Mouse (Mus musculus): ENCODE measurements around the gene Rab30.

The Rab30 gene

DNA sequence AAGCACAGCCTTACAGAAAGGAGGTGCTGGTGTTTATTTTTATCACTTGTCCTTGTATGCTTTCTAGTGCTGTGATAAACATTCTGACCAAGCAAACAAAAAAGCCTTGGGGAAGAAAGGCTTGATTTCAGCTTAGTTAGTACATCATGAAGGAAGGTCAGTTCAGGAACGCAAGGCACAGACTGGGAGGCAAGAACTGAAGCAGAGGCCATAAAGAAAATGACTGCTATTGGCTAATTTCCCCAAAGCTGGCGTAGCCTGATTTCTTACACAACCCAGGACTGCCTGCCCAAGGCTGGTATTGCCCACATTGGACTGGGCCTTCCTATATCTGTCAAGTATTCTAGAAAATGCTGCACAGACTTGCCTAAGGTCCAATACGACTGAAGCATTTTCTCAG lies 106.8 kb downstream of the Rab30 start:
- no peak for DNase-seq (ENCODE audit: low read depth)

DNA sequence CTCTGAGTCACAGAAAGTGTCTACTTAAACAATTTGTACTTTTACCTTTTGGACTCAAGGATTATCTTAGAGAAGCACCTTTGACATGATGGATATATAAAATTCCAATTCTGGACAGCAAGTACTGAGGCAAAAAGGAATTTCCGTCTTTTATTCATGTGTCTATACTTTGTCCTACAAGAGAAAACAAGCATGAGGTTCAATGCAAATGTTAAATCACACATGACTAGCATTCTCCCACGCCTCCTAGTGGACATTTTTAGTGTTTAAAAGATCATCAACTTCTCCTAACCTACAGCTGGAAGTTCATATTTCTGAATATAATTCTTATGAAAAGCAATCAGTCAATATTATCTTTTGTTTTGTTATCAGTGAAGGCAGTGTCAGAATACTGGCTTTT lies 125.1 kb downstream of the Rab30 start:
- DNase-seq (ENCODE audit: low read depth), result peak; percentile 71

DNA sequence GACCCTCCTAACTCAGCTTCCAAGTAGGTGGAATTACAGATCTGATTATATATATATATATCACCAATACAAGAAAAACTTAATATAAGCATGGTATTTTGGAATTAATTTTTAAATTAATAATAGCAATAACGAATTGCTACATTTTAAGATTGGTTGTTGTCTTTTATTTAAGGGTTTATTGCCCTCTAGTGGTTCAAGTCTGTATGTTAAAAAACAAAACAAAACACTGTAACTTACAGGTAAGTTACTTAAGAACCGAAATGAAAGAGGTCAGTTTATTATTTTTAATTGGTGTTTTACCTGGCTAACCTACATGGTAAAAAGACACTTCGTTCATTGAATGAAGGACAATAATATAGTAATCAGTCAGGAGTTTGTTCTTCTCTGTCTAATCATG lies 128.8 kb downstream of the Rab30 start:
- peak; percentile 64 for DNase-seq (ENCODE audit: low read depth)

DNA sequence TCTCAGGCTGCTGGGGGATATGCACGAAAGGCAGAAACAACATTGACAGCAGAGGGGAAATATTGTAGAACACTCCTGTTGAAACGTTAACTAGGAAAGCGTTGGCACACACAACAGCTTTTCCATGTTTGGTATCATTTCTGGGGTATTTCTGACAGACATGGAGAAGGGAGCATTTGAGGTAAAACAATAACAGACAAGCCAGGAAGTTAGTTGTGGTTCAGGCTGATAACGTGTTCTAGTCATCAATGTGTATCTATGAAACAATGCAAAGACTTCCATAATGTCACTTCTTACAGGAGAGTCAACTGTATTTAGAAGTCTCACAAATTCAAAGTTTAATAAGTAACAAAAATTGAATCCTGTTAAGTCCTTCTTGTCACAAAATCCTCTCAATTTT lies 130.2 kb downstream of the Rab30 start:
- no peak for DNase-seq (ENCODE audit: low read depth)

GRCm38 (mm10) chr7:92874116-92874675 lies 132.8 kb downstream of the Rab30 start, which contains the start of the genes Ddias and Prcp:
Gene Ddias (minus strand): TSS chr7:92874247.
Gene Prcp (plus strand): TSS chr7:92874470.
- DNase-seq (ENCODE audit: low read depth), result peak; percentile 97

GRCm38 (mm10) chr7:92874761-92875408 lies 133.5 kb downstream of the Rab30 start:
- peak; percentile 98 for DNase-seq (ENCODE audit: low read depth)

DNA sequence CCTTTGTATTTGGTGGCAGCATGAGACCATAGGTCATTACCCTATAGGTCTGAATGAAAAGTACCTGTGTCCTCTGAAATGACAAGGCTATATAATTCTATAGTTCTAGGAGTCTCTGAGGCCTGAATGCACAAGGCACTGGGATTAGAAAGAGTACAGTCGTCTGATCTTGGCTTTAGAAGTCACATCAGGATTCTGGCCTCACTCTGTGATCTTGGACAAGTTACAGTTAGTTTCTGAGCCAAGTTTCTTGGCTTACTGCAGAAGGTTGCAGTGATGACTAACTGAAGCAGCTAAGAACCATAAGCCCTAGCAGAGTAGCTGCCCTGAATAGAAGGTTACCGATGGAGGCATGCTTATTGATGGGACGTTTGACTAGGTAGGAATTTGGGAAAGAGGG lies 134.7 kb downstream of the Rab30 start:
- peak; percentile 29 for DNase-seq (ENCODE audit: low read depth)

DNA sequence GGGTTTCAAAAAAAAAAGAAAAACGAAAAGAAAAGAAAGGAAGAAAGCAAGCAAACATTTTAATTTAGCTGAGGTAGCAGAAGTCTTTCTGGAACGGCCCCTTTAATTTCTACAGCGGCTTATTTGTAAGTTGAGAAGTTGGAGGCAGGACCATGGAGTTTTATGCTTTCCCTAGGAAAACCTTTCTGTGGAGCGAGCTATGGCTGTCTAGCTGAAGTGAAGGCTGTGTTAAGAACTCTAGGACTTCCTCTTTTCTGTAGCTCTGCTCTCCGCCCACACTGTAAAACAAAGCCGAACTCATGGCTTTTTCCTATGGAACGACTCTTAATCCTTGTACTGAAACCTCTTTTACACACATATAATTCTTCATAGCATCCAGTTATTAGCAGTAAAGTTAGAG lies 135.1 kb downstream of the Rab30 start:
- peak; percentile 15 for DNase-seq (ENCODE audit: low read depth)

DNA sequence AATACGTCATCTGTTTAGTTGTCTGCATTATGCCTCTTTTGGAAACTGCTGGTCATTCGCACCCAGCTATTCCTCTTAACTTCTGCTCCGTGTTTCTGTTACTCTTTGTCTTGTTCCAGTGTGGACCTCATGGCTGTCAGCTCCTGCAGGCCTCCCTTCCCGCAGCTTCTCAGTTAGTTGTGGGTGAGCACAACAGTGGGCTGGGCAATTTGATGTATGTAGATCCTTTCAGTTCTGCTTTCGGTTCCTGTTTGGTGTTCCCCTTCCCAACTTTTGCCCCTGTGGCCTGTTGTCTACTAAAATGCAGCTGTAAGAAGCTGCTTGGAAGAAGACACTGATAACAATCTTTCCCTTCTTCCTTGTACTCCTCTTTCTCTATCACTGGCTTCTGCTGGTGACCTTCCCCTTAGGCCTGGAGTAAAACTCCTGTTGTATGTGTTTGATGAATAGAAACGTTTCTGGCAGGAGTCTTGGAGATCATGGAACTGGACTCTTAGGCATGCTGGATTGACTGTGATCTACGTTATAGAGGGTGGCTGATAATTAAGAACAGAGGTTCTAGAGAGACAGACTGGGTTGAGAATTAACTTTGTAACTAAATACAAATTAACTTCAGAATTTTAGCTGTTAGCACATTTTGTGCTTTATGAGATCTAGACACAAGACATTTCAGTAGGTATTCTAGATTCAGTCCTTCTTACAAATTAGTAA lies 137.3 kb downstream of the Rab30 start:
- no peak for DNase-seq (ENCODE audit: low read depth)

GRCm38 (mm10) chr7:92883850-92884716 lies 142.7 kb downstream of the Rab30 start:
- no peak for DNase-seq (ENCODE audit: low read depth)

DNA sequence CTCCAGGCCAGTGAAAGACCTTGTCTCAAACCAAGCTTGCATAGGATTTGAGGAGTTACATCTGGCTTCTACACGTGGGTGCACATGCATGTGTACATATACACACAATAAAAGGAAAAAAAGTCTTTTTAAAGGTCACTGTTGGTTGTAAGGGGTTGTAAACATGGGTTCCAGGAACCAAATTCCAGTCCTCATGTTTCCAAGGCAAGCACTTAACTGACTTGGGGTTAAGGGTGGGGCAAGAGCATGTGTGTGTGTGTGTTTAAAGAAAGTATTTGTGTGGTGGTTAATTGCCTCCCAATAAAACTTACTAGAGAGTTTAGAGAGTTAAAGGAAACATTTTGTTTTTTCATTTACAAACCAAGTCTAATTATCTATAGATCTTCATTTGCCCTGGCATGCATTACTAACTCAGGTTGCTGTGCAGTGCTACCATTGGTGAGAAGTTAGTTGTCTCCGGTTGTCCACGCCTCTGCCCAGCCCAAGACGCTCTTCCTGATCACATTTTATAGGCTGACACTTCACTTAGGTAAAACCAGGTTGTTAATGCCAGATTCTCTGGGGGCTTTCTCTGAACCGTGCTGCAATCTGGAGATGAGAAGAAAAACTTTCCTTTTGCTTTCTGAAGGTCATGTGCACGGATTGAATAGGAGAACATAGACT lies 143.7 kb downstream of the Rab30 start:
- no peak for DNase-seq (ENCODE audit: low read depth)

- DNase-seq (ENCODE audit: low read depth), result no peak
Measured at GRCm38 (mm10) chr7:92886801-92887200, 145.4 kb downstream of the Rab30 start.

DNA sequence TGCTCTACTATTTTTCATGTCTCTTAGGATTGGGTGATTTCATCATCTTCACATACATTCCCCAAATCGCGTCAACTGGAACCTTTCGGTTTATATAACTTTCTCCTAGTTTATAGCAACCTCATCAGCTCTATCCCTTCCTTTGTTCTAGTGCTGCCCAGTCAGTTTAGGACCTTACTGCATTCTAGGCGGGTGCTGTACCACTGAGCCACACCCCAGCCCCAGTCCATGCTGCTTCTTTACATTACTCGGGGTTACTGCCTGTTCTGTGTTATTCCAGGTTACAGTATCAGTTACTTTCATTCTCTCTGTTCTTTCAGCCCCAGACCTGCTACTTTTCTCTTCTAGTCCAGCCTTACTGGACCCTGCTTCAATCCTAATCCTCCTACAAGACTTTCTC lies 145.8 kb downstream of the Rab30 start:
- no peak for DNase-seq (ENCODE audit: low read depth)

- no peak for DNase-seq (ENCODE audit: low read depth)
Measured at GRCm38 (mm10) chr7:92890211-92890610, 148.8 kb downstream of the Rab30 start.

DNA sequence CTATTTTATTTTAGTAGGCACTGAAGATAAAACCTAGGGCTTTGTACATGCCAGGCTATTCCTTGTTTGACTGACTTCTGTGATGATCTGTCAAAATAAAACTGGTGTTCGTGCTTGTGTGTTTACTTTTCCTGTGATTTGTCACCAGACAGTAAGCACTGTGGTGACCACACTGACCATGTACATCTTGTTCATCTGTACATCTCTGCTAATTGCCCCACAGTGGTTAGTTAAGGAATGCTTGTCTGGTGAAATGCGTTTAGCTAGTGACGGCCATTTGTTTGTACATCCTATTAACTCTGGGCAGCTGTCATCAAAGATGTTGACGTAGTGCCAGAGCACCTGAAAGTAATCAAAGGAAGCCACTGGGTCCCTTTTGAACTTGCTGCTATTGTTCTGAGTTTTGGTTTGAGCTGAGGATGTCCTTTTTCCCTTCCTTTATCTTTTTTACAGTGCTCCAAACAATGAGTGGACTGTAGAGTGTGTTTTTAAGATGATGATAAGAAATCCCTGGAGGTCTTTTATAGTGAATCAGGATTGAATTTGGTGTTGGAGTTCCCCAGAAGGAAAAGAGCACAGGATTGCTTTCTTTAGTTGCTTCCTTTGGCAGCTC lies 149.3 kb downstream of the Rab30 start:
- DNase-seq (ENCODE audit: low read depth), result no peak

- peak; percentile 37 for DNase-seq (ENCODE audit: low read depth)
Measured at GRCm38 (mm10) chr7:92893478-92893877, 152.1 kb downstream of the Rab30 start.
